Mouse (Mus musculus) cerebellum, adult 9-10 months (tissue): ENCODE measurements around the gene Zhx3.

ENCODE experiments used
- DNase-seq: peaks from one replicate; pipeline ENCODE4 v3.0.0; 2022

Zhx3 gene

GRCm38 (mm10) chr2:160800967-160801366, 71.8 kb downstream of the Zhx3 start:
- no peak for DNase-seq

- DNase-seq = no peak
Measured at GRCm38 (mm10) chr2:160798206-160798605, 74.6 kb downstream of the Zhx3 start.

GRCm38 (mm10) chr2:160796973-160797372, 75.8 kb downstream of the Zhx3 start:
- DNase-seq = peak; percentile 86

GRCm38 (mm10) chr2:160793117-160793516, 79.7 kb downstream of the Zhx3 start:
- DNase-seq = no peak

GRCm38 (mm10) chr2:160789741-160790140, 83.1 kb downstream of the Zhx3 start:
- DNase-seq = no peak

- DNase-seq = no peak
Measured at GRCm38 (mm10) chr2:160789046-160789445, 83.8 kb downstream of the Zhx3 start.

GRCm38 (mm10) chr2:160786333-160786732, 86.5 kb downstream of the Zhx3 start:
- no peak for DNase-seq

GRCm38 (mm10) chr2:160780834-160781219, 92.0 kb downstream of the Zhx3 start:
- peak; percentile 68 for DNase-seq

- DNase-seq = no peak
Measured at GRCm38 (mm10) chr2:160780154-160780833, 92.5 kb downstream of the Zhx3 start.

GRCm38 (mm10) chr2:160778034-160778433, 94.8 kb downstream of the Zhx3 start:
- DNase-seq = no peak

GRCm38 (mm10) chr2:160771325-160772276, 101.2 kb downstream of the Zhx3 start:
- peak; percentile 47 for DNase-seq

GRCm38 (mm10) chr2:160770871-160771270, 101.9 kb downstream of the Zhx3 start:
- no peak for DNase-seq

- DNase-seq = no peak
Measured at GRCm38 (mm10) chr2:160770409-160770808, 102.4 kb downstream of the Zhx3 start.

- DNase-seq = no peak
Measured at GRCm38 (mm10) chr2:160768997-160769396, 103.8 kb downstream of the Zhx3 start.

GRCm38 (mm10) chr2:160768097-160768695, 104.6 kb downstream of the Zhx3 start:
- no peak for DNase-seq

- DNase-seq = no peak
Measured at GRCm38 (mm10) chr2:160767201-160767600, 105.6 kb downstream of the Zhx3 start.

- DNase-seq = peak; percentile 71
Measured at GRCm38 (mm10) chr2:160766371-160766771, 106.4 kb downstream of the Zhx3 start.

GRCm38 (mm10) chr2:160765096-160765495, 107.7 kb downstream of the Zhx3 start:
- DNase-seq = no peak

GRCm38 (mm10) chr2:160764386-160764785, 108.4 kb downstream of the Zhx3 start:
- DNase-seq = no peak

GRCm38 (mm10) chr2:160763816-160764215, 109.0 kb downstream of the Zhx3 start:
- DNase-seq = no peak

GRCm38 (mm10) chr2:160760433-160761184, 112.2 kb downstream of the Zhx3 start:
- DNase-seq = peak; percentile 57

GRCm38 (mm10) chr2:160756583-160757203, 116.1 kb downstream of the Zhx3 start:
- DNase-seq = no peak
